Comparison of ENCODE assay signal across 8 mouse cellular contexts in the genomic region with DNA sequence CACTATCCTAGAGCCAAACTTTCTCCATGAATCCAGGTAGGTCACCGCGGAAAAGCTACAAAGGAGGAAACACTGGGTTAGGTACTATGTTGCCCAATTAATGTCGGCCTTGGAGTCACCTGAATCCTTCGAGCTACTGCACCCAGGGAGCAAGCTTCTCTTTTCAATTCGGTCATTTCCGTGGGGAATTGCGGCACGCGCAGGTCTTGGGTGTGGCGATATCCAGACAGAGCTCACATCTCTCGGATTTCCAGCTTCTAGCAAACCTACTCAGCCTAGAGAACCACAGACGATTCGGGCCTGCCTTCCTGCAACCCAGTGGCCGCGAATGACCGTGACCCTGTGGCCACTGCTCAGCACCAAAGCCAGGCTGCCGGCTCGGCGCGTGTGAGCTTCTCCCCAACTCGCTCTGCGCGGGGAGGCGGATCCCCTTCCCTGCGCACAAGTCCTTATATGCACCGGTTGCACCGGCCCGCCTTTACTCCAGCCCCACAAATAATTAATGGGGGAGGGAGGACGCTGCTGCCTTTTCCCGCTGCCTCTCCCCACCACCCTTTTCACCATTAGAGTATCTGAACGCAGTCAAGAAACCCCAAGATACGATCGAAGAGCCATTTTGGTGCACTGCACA. TPM values are rescaled to one million over a fixed set of nuclear protein-coding genes. Genes with fewer than 3 reads are reported as not detected.
A peak's percentile ranks its signal among the peaks of the same experiment; 100 is the strongest.
DNase-seq lines count a peak whose midpoint lies in the region; ATAC-seq and TF ChIP-seq lines count a peak whose summit lies in the region.

No protein-coding gene starts in this region.

- peaks cover 9% of the 10 kb centered on the region for H3K27me3 ChIP-seq in forebrain, embryonic 12.5 days
- H3K27me3 ChIP-seq in heart, embryonic 16.5 days (ENCODE audit: control insufficient read depth, insufficient read depth, low read length): no peaks in the 10 kb centered on the region
- H3K27me3 ChIP-seq in neural tube, embryonic 14.5 days (ENCODE audit: control insufficient read depth, insufficient read depth, low read length): no peaks in the 10 kb centered on the region; the same call in 1 of the 2 replicates

- TF ChIP-seq CTCF in bone marrow, adult 2 months (IDR thresholded peaks at IDR 0.05; ENCODE audit: control insufficient read depth, insufficient read depth, low read length): no peak

- H3K4me3 ChIP-seq in bone marrow, adult 2 months (replicated peaks; ENCODE audit: control insufficient read depth, low read depth, low read length): peak overlapping the region; percentile 63
- H3K4me3 ChIP-seq in forebrain, embryonic 12.5 days (replicated peaks): peak overlapping the region; percentile 73
- peak overlapping the region; percentile 89 for H3K4me3 ChIP-seq in heart, embryonic 16.5 days (ENCODE audit: low read length)
- peak overlapping the region; percentile 93 for H3K4me3 ChIP-seq in neural tube, embryonic 14.5 days (ENCODE audit: low read depth, low read length)

- peak; percentile 77 for DNase-seq in CD4-positive, CD25-positive, alpha-beta regulatory T cell, adult 2 months (ENCODE audit: low read depth, low spot score)
- DNase-seq in large intestine, adult 2 months (ENCODE audit: low read depth, low spot score): peak; percentile 29
- peak; percentile 69 to 73 for DNase-seq in lung, adult 18-20 months
- DNase-seq in thymus, postnatal 0 days (ENCODE audit: low spot score): peak; percentile 53

- H3K4me1 ChIP-seq in bone marrow, adult 2 months (ENCODE audit: control insufficient read depth, insufficient read depth, low read length): no peaks in the 10 kb centered on the region
- H3K4me1 ChIP-seq in forebrain, embryonic 12.5 days: peaks cover 37% of the 10 kb centered on the region
- peaks cover 13% of the 10 kb centered on the region for H3K4me1 ChIP-seq in heart, embryonic 16.5 days (ENCODE audit: control insufficient read depth, insufficient read depth, low read length)
- H3K4me1 ChIP-seq in neural tube, embryonic 14.5 days (ENCODE audit: control insufficient read depth, insufficient read depth, low read length): peaks cover 16% of the 10 kb centered on the region; the same call in 1 of the 2 replicates

- H3K9ac ChIP-seq in forebrain, embryonic 12.5 days: peak overlapping the region; percentile 79
- peak overlapping the region; percentile 90 for H3K9ac ChIP-seq in heart, embryonic 16.5 days (ENCODE audit: low read length)
- peak overlapping the region; percentile 95 for H3K9ac ChIP-seq in neural tube, embryonic 14.5 days (replicated peaks; ENCODE audit: low read depth, low read length)

- TF ChIP-seq POLR2A in bone marrow, adult 2 months (IDR thresholded peaks at IDR 0.05; ENCODE audit: borderline replicate concordance, control insufficient read depth, low read depth, low read length): no peak

- 0 out of 2 replicates have a peak overlapping the region, but pooled peaks have one; percentile 25 for H3K27ac ChIP-seq in bone marrow, adult 2 months (ENCODE audit: control insufficient read depth, insufficient read depth, low read depth, low read length, poor library complexity)
- peak overlapping the region; percentile 88 for H3K27ac ChIP-seq in forebrain, embryonic 12.5 days
- peak overlapping the region; percentile 86 for H3K27ac ChIP-seq in heart, embryonic 16.5 days (ENCODE audit: low read length)
- H3K27ac ChIP-seq in neural tube, embryonic 14.5 days (ENCODE audit: low read depth, low read length): peak overlapping the region; percentile 95

- WGBS in bone marrow, adult 2 months: under 1% methylated on average over 33 of the region's 33 CpGs
- under 1% methylated on average over 33 of the region's 33 CpGs for WGBS in forebrain, embryonic 12.5 days
- under 1% methylated on average over 33 of the region's 33 CpGs for WGBS in heart, embryonic 16.5 days
- WGBS in large intestine, adult 2 months: 2% methylated on average over 33 of the region's 33 CpGs
- under 1% methylated on average over 33 of the region's 33 CpGs for WGBS in neural tube, embryonic 14.5 days

- no peaks in the 10 kb centered on the region for H3K9me3 ChIP-seq in forebrain, embryonic 12.5 days
- H3K9me3 ChIP-seq in heart, embryonic 16.5 days (replicated peaks; ENCODE audit: control insufficient read depth, low read length): no peaks in the 10 kb centered on the region
- no peaks in the 10 kb centered on the region for H3K9me3 ChIP-seq in neural tube, embryonic 14.5 days (ENCODE audit: control insufficient read depth, low read length)

- no peaks in the 10 kb centered on the region for H3K36me3 ChIP-seq in forebrain, embryonic 12.5 days (replicated peaks)
- no peaks in the 10 kb centered on the region for H3K36me3 ChIP-seq in heart, embryonic 16.5 days (ENCODE audit: control insufficient read depth, insufficient read depth)
- H3K36me3 ChIP-seq in neural tube, embryonic 14.5 days (ENCODE audit: control insufficient read depth, insufficient read depth, low read length): no peaks in the 10 kb centered on the region

- ATAC-seq in forebrain, embryonic 12.5 days (ENCODE audit: low FRiP score): peak; percentile 60
- peak; percentile 74 for ATAC-seq in heart, embryonic 16.5 days (replicated peaks; ENCODE audit: extremely low read depth, insufficient read depth, low FRiP score)
- ATAC-seq in neural tube, embryonic 14.5 days (ENCODE audit: low read depth): peak; percentile 50

- H3K4me2 ChIP-seq in forebrain, embryonic 12.5 days: peak overlapping the region; percentile 91
- H3K4me2 ChIP-seq in heart, embryonic 16.5 days (ENCODE audit: low read depth, low read length): peak overlapping the region; percentile 98
- H3K4me2 ChIP-seq in neural tube, embryonic 14.5 days (ENCODE audit: low read depth, low read length): peak overlapping the region; percentile 68

RNA-seq across cellular contexts. Expression of a gene that starts 0.5 kb away (rescaled TPM):
- polyA plus RNA-seq in bone marrow, adult 2 months (2011; ENCODE audit: insufficient read depth, insufficient read length, low replicate concordance, missing spikeins): 7.1 and 25.8 TPM in 2 replicates
- 36.2 and 37.8 TPM in 2 replicates for polyA plus RNA-seq in forebrain, embryonic 12.5 days (2016; fragmentation: Nextera tagmentation; extraction: Ambion mirVana)
- 9.8 and 12.2 TPM in 2 replicates for polyA plus RNA-seq in heart, embryonic 16.5 days (2015; fragmentation: Nextera tagmentation; extraction: Ambion mirVana)
- 4.9 and 10.6 TPM in 2 replicates for polyA plus RNA-seq in large intestine, adult 2 months (2012; rRNA removed)
- 93.2 and 106 TPM in 2 replicates for polyA plus RNA-seq in neural tube, embryonic 14.5 days (2014; fragmentation: Nextera tagmentation; extraction: Ambion mirVana)
- 16.7 and 26.1 TPM in 2 replicates for polyA plus RNA-seq in thymus, postnatal 0 days (2015; fragmentation: Nextera tagmentation; extraction: Ambion mirVana)

Comparison
In these comparisons a context has a peak if more than half of its experiments do, and no peak if none do; other contexts are left out.
1. Peak in every context shown above with its lines: DNase-seq, ATAC-seq, H3K4me3 ChIP-seq and H3K27ac ChIP-seq.
2. H3K27ac ChIP-seq: peak in every context shown above with its lines; median percentile 95 in neural tube, embryonic 14.5 days; 88 in forebrain, embryonic 12.5 days; 86 in heart, embryonic 16.5 days; 25 in bone marrow, adult 2 months.